Mouse (Mus musculus) heart, embryonic 10.5 days (tissue): ENCODE results near the gene BC051019. TPM values are rescaled to one million over a fixed set of nuclear protein-coding genes. Genes with fewer than 3 reads are reported as not detected.

ENCODE experiments used
- DNase-seq: peaks from one replicate; pipeline ENCODE4 v3.0.0-alpha.2; 2017; ENCODE audit warnings: low spot score
- H3K27ac ChIP-seq: fragments of 300-500 bp; sonication (generic); 2 replicates; pipeline ENCODE4 v1.5.1; 2016; ENCODE audit warnings: mild to moderate bottlenecking
- H3K27me3 ChIP-seq: fragments of 300-500 bp; sonication (generic); 2 replicates; pipeline ENCODE4 v1.6.1; 2016; ENCODE audit warnings: mild to moderate bottlenecking; ENCODE audit not compliant: poor library complexity, insufficient read depth, severe bottlenecking
- H3K36me3 ChIP-seq: fragments of 300-500 bp; sonication (generic); 2 replicates; pipeline ENCODE4 v1.6.1; 2016; ENCODE audit warnings: mild to moderate bottlenecking, moderate library complexity
- H3K4me1 ChIP-seq: fragments of 300-500 bp; sonication (generic); 2 replicates; pipeline ENCODE4 v1.6.1; 2016; ENCODE audit warnings: mild to moderate bottlenecking
- H3K4me3 ChIP-seq: fragments of 300-500 bp; sonication (generic); 2 replicates; pipeline ENCODE4 v1.5.1; 2016; ENCODE audit warnings: mild to moderate bottlenecking, moderate library complexity
- H3K9me3 ChIP-seq: fragments of 300-500 bp; sonication (generic); 2 replicates; pipeline ENCODE4 v1.6.1; 2016; ENCODE audit warnings: mild to moderate bottlenecking, moderate library complexity
- WGBS: fragments of 180-500 bp; shearing (Covaris S2); methylation state at CpG from one replicate; pipeline ENCODE4 v1.1.7; 2016; 5-methylcytosine and 5-hydroxymethylcytosine counted together
- polyA plus RNA-seq: library from polyadenylated mRNA; unstranded; fragments of >200 nt; fragmentation: Nextera tagmentation; extraction: Ambion mirVana; gene quantifications from 2 replicates; pipeline ENCODE4 v1.2.1, GENCODE M21; 2016

BC051019 gene
- polyA plus RNA-seq, 1 experiment from 2014 or later: not detected

DNA sequence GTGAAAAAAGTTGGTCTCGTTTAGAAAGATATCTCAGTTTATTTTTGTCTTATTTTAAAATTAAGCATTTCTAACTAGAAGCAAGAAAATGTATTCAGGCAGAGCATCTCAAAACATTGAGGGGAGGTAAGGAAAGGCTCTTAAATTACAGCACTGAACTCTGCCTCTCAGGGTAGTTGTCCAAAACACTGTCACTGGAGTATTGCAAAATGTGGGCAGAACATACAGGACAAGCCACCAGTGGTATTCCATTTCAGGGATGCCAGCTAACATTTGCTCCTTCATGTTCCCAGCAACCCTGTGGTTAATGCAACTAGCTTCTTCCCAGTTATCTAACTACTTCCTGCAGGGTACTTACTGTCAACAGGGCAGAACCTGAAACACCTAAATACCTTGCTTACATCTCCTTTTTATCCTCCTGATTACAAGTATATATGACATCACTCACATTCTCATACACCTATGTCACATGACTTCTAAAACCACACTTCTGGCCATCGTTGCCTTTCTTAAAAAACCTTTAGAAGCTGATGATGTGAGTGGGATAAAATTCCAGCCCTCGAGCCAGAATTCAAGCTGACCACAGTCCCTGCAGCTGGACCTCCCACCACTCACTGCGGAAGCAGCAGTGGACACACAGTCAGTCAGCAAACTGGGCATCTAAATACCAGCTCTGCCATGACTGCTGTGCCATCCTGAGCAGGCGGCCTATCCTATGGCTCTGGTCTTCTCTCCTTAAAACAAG is 54.1 kb downstream of the BC051019 start:
- DNase-seq: peak; percentile 62
- WGBS: 71% methylated on average over 5 of the region's 5 CpGs
- Histone ChIP-seq H3K9me3 (no peaks in the 10 kb centered on the region), H3K36me3 (no peaks in the 10 kb centered on the region), H3K4me3 (peak overlapping the region; percentile 29; the same call in 1 of the 2 replicates), H3K27me3 (no peaks in the 10 kb centered on the region), H3K27ac (no peak overlapping the region), H3K4me1 (peaks cover 24% of the 10 kb centered on the region; the same call in 1 of the 2 replicates)

DNA sequence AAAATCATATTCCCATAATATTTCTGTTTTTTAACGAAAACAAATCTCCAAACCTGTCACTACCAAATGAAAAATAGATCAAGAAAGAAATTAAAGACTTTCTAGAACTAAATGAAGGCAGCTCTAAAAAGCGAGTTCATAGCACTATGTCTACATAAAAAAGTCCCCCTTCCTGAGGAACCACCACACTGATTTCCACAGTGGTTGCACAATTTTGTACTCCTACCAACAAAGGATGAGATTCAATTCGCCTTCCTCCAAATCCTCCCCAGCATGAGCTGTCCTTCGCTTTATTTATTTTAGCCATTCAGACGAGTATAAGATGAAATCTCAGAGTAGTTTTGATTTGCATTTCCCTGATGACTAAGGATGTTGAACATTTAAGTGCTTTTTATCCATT is 57.0 kb downstream of the BC051019 start:
- no peaks in the 10 kb centered on the region for H3K27me3 ChIP-seq
- WGBS: 82% methylated on average over 5 of the region's 5 CpGs

DNA sequence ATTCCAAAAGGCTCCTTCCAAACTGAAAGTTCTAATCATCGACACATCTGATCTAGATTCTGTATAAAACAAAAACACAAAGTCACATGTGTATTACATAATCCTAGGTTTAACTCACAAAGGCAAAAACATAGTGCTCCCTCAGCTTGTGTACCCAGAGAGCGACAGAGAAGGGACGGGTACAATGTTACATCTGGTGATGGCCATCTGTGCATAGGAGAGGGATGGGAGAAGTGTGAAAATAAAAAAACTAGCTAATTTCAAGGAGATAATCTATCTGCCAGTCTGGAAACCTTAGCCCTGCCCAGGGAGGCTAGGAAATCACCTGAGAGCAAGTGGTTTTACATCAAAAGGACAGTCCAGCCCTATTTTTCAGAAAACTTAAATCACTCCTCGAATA is 61.0 kb downstream of the BC051019 start:
- 88% methylated on average over 4 of the region's 4 CpGs for WGBS
- no peak for DNase-seq

More for the DNA sequence above, 57.0 kb downstream of the BC051019 start:
- no peaks in the 10 kb centered on the region for H3K36me3 ChIP-seq
- no peak overlapping the region for H3K4me3 ChIP-seq
- peaks cover 15% of the 10 kb centered on the region; the same call in 1 of the 2 replicates for H3K4me1 ChIP-seq
- H3K27ac ChIP-seq: no peak overlapping the region
- no peaks in the 10 kb centered on the region for H3K9me3 ChIP-seq
- no peak for DNase-seq

More for the DNA sequence above, 61.0 kb downstream of the BC051019 start:
- no peak overlapping the region for H3K4me3 ChIP-seq
- H3K27me3 ChIP-seq: no peaks in the 10 kb centered on the region
- H3K9me3 ChIP-seq: no peaks in the 10 kb centered on the region
- no peaks in the 10 kb centered on the region for H3K36me3 ChIP-seq
- no peak overlapping the region for H3K27ac ChIP-seq
- 0 out of 2 replicates have a peak, but pooled peaks cover 2% of the 10 kb centered on the region for H3K4me1 ChIP-seq

Other genes with a start within 250 kb of the BC051019 start
- 0.08 TPM in 1 of 2 replicates, not detected in the other for gene Trim66, start 215.7 kb downstream of the BC051019 start, polyA plus RNA-seq
- gene Rpl27a, start 204.7 kb downstream of the BC051019 start, polyA plus RNA-seq: 91.3 and 105 TPM in 2 replicates
- gene St5, start 20.2 kb downstream of the BC051019 start, polyA plus RNA-seq: 37.7 and 39.9 TPM in 2 replicates
- gene Akip1, start 20.2 kb downstream of the BC051019 start, polyA plus RNA-seq: 32.5 and 34.6 TPM in 2 replicates
- not detected in 2 replicates for gene Ascl3, start 7.9 kb upstream of the BC051019 start, polyA plus RNA-seq
- gene Tmem9b, start 29.0 kb upstream of the BC051019 start, polyA plus RNA-seq: 45.9 and 58.4 TPM in 2 replicates
- 0.24 and 1.3 TPM in 2 replicates for gene Nrip3, start 58.2 kb upstream of the BC051019 start, polyA plus RNA-seq
- gene Scube2, start 141.8 kb upstream of the BC051019 start, polyA plus RNA-seq: 4.7 and 11.3 TPM in 2 replicates
- 27.7 and 28.4 TPM in 2 replicates for gene Dennd5a, start 236.6 kb upstream of the BC051019 start, polyA plus RNA-seq